Mouse (Mus musculus): ENCODE measurements around the gene Arhgap21. TPM values are rescaled to one million over a fixed set of nuclear protein-coding genes. Genes with fewer than 3 reads are reported as not detected.

The Arhgap21 gene
- polyA plus RNA-seq, 3 experiments from 2014 or later, result 1.2 to 2.2 (median 1.3) TPM

GRCm38 (mm10) chr2:20966176-20967100 lies 2.2 kb downstream of the Arhgap21 start:
- no peak for ATAC-seq

- no peak for ATAC-seq
Measured at GRCm38 (mm10) chr2:20965361-20965760, 3.3 kb downstream of the Arhgap21 start.

- no peak for ATAC-seq
Measured at GRCm38 (mm10) chr2:20964461-20964860, 4.2 kb downstream of the Arhgap21 start.

GRCm38 (mm10) chr2:20963226-20963805 lies 5.4 kb downstream of the Arhgap21 start:
- no peak for ATAC-seq

- no peak for ATAC-seq
Measured at GRCm38 (mm10) chr2:20962284-20962683, 6.4 kb downstream of the Arhgap21 start.

- ATAC-seq, result no peak
Measured at GRCm38 (mm10) chr2:20961825-20962224, 6.9 kb downstream of the Arhgap21 start.

- ATAC-seq, result no peak
Measured at GRCm38 (mm10) chr2:20961295-20961694, 7.4 kb downstream of the Arhgap21 start.

GRCm38 (mm10) chr2:20960668-20961035 lies 8.0 kb downstream of the Arhgap21 start:
- no peak for ATAC-seq

- ATAC-seq, result no peak
Measured at GRCm38 (mm10) chr2:20959906-20960667, 8.6 kb downstream of the Arhgap21 start.

- no peak for ATAC-seq
Measured at GRCm38 (mm10) chr2:20959045-20959444, 9.6 kb downstream of the Arhgap21 start.

- no peak for ATAC-seq
Measured at GRCm38 (mm10) chr2:20957995-20958394, 10.7 kb downstream of the Arhgap21 start.

GRCm38 (mm10) chr2:20956716-20957115 lies 12.0 kb downstream of the Arhgap21 start:
- no peak for ATAC-seq

GRCm38 (mm10) chr2:20955996-20956395 lies 12.7 kb downstream of the Arhgap21 start:
- ATAC-seq, result no peak

GRCm38 (mm10) chr2:20955376-20955775 lies 13.3 kb downstream of the Arhgap21 start:
- no peak for ATAC-seq

- no peak for ATAC-seq
Measured at GRCm38 (mm10) chr2:20952716-20953115, 16.0 kb downstream of the Arhgap21 start.

GRCm38 (mm10) chr2:20949168-20949567 lies 19.5 kb downstream of the Arhgap21 start:
- no peak for ATAC-seq

- ATAC-seq, result no peak
Measured at GRCm38 (mm10) chr2:20947036-20947435, 21.6 kb downstream of the Arhgap21 start.

GRCm38 (mm10) chr2:20945596-20945995 lies 23.1 kb downstream of the Arhgap21 start:
- no peak for ATAC-seq

GRCm38 (mm10) chr2:20943730-20944454 lies 24.8 kb downstream of the Arhgap21 start:
- ATAC-seq, result no peak

GRCm38 (mm10) chr2:20943222-20943621 lies 25.5 kb downstream of the Arhgap21 start:
- no peak for ATAC-seq

GRCm38 (mm10) chr2:20942434-20943198 lies 26.1 kb downstream of the Arhgap21 start:
- ATAC-seq, result no peak

- no peak for ATAC-seq
Measured at GRCm38 (mm10) chr2:20941105-20941504, 27.6 kb downstream of the Arhgap21 start.
